Mouse (Mus musculus) midbrain, embryonic 12.5 days (tissue): ENCODE measurements around the gene Fam71e2. TPM values are rescaled to one million over a fixed set of nuclear protein-coding genes. Genes with fewer than 3 reads are reported as not detected.

Experiments
- ATAC-seq: fragments of 200-750 bp; cut with Nextera tagmentation; 2 replicates; pipeline ENCODE4 v1.8.0; 2017; ENCODE audit warnings: low read depth, moderate TSS enrichment, moderate library complexity; ENCODE audit not compliant: low FRiP score
- H3K27ac ChIP-seq: fragments of 300-500 bp; sonication (generic); replicated peaks from 2 replicates; pipeline ENCODE4 v1.5.1; 2016; ENCODE audit warnings: mild to moderate bottlenecking
- H3K27me3 ChIP-seq: fragments of 300-500 bp; sonication (generic); 2 replicates; pipeline ENCODE4 v1.6.1; 2016; ENCODE audit warnings: mild to moderate bottlenecking
- H3K36me3 ChIP-seq: fragments of 300-500 bp; sonication (generic); 2 replicates; pipeline ENCODE4 v1.6.1; 2016
- H3K4me1 ChIP-seq: fragments of 300-500 bp; sonication (generic); 2 replicates; pipeline ENCODE4 v1.6.1; 2016
- H3K4me2 ChIP-seq: fragments of 300-500 bp; sonication (generic); replicated peaks from 2 replicates; pipeline ENCODE4 v1.6.1; 2016; ENCODE audit warnings: mild to moderate bottlenecking, moderate library complexity
- H3K4me3 ChIP-seq: fragments of 300-500 bp; sonication (generic); 2 replicates; pipeline ENCODE4 v1.5.1; 2016; ENCODE audit warnings: mild to moderate bottlenecking
- H3K9ac ChIP-seq: fragments of 300-500 bp; sonication (generic); replicated peaks from 2 replicates; pipeline ENCODE4 v1.6.1; 2016; ENCODE audit warnings: mild to moderate bottlenecking, moderate library complexity
- H3K9me3 ChIP-seq: fragments of 300-500 bp; sonication (generic); 2 replicates; pipeline ENCODE4 v1.6.1; 2016; ENCODE audit warnings: mild to moderate bottlenecking
- WGBS: fragments of 180-500 bp; shearing (Covaris S2); methylation state at CpG from one replicate; pipeline ENCODE4 v1.1.7; 2016; 5-methylcytosine and 5-hydroxymethylcytosine counted together
- polyA plus RNA-seq: library from polyadenylated mRNA; unstranded; fragments of >200 nt; fragmentation: Nextera tagmentation; extraction: Ambion mirVana; gene quantifications from 2 replicates; pipeline ENCODE4 v1.2.1, GENCODE M21; 2016

The Fam71e2 gene
- polyA plus RNA-seq, 1 experiment from 2014 or later = not detected

GRCm38 (mm10) chr7:4725169-4725568 lies 45.9 kb downstream of the Fam71e2 start, which contains the start of gene Tmem150b:
Tmem150b (minus strand) TSS chr7:4725249.
- no peak for ATAC-seq
- H3K9ac ChIP-seq = no peak within 1 kb of the TSS
- H3K4me3 ChIP-seq = no peak within 1 kb of the TSS
- 91% methylated on average over 7 of the region's 7 CpGs for WGBS
- no peaks in the 10 kb centered on the region for H3K4me1 ChIP-seq
- no peaks in the 10 kb centered on the region for H3K9me3 ChIP-seq
- no peak within 1 kb of the TSS for H3K27ac ChIP-seq
- H3K36me3 ChIP-seq = no peaks in the 10 kb centered on the region
- H3K27me3 ChIP-seq = no peaks in the 10 kb centered on the region
- no peak within 1 kb of the TSS for H3K4me2 ChIP-seq

DNA sequence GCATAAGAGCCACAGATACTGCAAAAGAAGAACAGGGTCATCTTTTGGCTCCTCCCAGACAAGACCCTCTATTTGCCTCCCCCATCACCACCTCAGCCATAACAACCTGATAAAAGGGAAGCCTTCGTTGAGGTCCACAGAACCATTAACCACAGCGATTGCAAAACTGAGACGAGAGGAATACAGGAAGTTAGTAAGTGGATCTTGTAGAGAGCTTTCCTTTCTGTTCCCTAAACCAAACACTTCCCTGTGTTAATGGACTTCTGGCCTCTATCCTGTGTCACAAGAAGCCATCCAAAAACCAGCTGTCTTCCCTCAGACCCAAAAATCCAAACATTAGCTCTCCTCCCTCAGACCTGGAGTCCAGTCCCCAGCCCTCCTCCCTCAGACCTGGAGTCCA lies 46.7 kb downstream of the Fam71e2 start:
- Histone ChIP-seq H3K27ac (no peak overlapping the region), H3K9ac (no peak overlapping the region), H3K9me3 (no peaks in the 10 kb centered on the region), H3K4me1 (no peaks in the 10 kb centered on the region), H3K36me3 (no peaks in the 10 kb centered on the region), H3K27me3 (no peaks in the 10 kb centered on the region), H3K4me3 (no peak overlapping the region), H3K4me2 (no peak overlapping the region)
- 87% methylated on average over 3 of the region's 3 CpGs for WGBS
- no peak for ATAC-seq

- no peak overlapping the region for H3K27ac ChIP-seq
- no peaks in the 10 kb centered on the region for H3K27me3 ChIP-seq
- peak overlapping the region; percentile 29 for H3K4me3 ChIP-seq
- peak; percentile 34; the same call in 1 of the 2 replicates for ATAC-seq
- no peaks in the 10 kb centered on the region for H3K9me3 ChIP-seq
- 39% methylated on average over 12 of the region's 12 CpGs for WGBS
- H3K4me2 ChIP-seq = peak overlapping the region; percentile 51
- no peaks in the 10 kb centered on the region for H3K36me3 ChIP-seq
- H3K4me1 ChIP-seq = no peaks in the 10 kb centered on the region
- H3K9ac ChIP-seq = no peak overlapping the region; the same call in 1 of the 2 replicates
These were observed 47.6 kb downstream of the Fam71e2 start for GRCm38 (mm10) chr7:4723508-4723907.

GRCm38 (mm10) chr7:4719276-4719675 lies 51.8 kb downstream of the Fam71e2 start:
- Histone ChIP-seq H3K27me3 (no peaks in the 10 kb centered on the region), H3K36me3 (peaks cover 35% of the 10 kb centered on the region), H3K4me2 (no peak overlapping the region), H3K27ac (no peak overlapping the region), H3K9ac (no peak overlapping the region), H3K4me1 (no peaks in the 10 kb centered on the region), H3K4me3 (no peak overlapping the region), H3K9me3 (no peaks in the 10 kb centered on the region)
- ATAC-seq = no peak
- 92% methylated on average over 3 of the region's 3 CpGs for WGBS

GRCm38 (mm10) chr7:4716955-4717354 lies 54.1 kb downstream of the Fam71e2 start:
- 71% methylated on average over 6 of the region's 6 CpGs for WGBS
- H3K9ac ChIP-seq = no peak overlapping the region
- ATAC-seq = no peak
- H3K4me3 ChIP-seq = no peak overlapping the region
- no peaks in the 10 kb centered on the region for H3K4me1 ChIP-seq
- H3K27me3 ChIP-seq = no peaks in the 10 kb centered on the region
- H3K4me2 ChIP-seq = no peak overlapping the region
- H3K36me3 ChIP-seq = peaks cover 59% of the 10 kb centered on the region
- no peak overlapping the region for H3K27ac ChIP-seq
- no peaks in the 10 kb centered on the region for H3K9me3 ChIP-seq

DNA sequence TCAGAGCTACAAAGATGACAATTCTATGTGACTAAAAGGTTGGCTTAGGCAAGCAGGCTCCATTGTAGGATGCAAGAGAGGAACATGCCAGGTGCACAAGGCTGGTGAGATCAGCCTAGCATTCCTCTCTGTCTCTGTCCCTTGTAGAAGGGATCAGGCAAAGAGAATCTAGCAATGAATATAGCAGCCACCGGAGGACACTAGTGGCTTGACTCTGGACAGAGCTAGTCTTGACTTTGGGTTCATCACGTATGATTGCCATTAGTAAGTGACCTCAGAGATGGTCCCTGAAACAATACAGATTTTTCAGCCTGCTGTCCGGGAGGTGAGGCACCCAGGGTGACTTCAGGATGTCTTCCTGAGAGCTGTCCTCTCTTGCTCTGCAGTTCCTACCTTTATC lies 58.5 kb downstream of the Fam71e2 start:
- Histone ChIP-seq H3K4me1 (no peaks in the 10 kb centered on the region), H3K4me3 (no peak overlapping the region), H3K27me3 (no peaks in the 10 kb centered on the region), H3K9ac (no peak overlapping the region), H3K36me3 (peaks cover 98% of the 10 kb centered on the region), H3K9me3 (no peaks in the 10 kb centered on the region), H3K4me2 (no peak overlapping the region), H3K27ac (no peak overlapping the region)
- 77% methylated on average over 3 of the region's 3 CpGs for WGBS
- no peak for ATAC-seq

DNA sequence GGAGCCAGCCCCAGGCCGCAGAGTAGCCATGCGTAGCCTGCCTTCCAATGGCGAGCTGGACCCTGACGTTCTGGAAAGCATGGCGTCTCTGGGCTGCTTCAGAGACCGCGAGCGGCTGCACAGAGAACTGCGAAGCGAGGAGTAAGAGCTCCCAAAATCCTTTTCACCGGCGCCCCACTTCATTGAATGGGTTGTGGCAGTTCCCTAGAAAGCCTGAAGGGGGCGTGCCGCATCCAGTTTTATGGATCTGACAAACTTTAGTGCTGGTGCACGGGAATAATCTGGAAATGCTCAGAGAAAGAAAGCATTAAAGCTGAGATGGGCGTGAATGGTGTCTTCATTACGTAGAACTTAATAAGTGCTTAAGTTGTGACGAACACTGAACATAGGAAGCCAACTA lies 66.0 kb downstream of the Fam71e2 start:
- Histone ChIP-seq H3K4me2 (no peak overlapping the region), H3K36me3 (peaks cover 94% of the 10 kb centered on the region), H3K27ac (no peak overlapping the region), H3K4me3 (no peak overlapping the region), H3K9me3 (no peaks in the 10 kb centered on the region), H3K9ac (no peak overlapping the region), H3K4me1 (peaks cover 10% of the 10 kb centered on the region), H3K27me3 (no peaks in the 10 kb centered on the region)
- WGBS = 33% methylated on average over 18 of the region's 18 CpGs
- no peak for ATAC-seq

Other genes starting within 250 kb of the Fam71e2 start
- 1.9 and 3.3 TPM in 2 replicates for gene Tnni3, start 247.1 kb downstream of the Fam71e2 start, polyA plus RNA-seq
- 1.9 and 2.1 TPM in 2 replicates for gene Dnaaf3, start 238.8 kb downstream of the Fam71e2 start, polyA plus RNA-seq
- gene Syt5, start 223.8 kb downstream of the Fam71e2 start, polyA plus RNA-seq = 30.9 and 33.8 TPM in 2 replicates
- 0.10 and 0.14 TPM in 2 replicates for gene Ptprh, start 167.3 kb downstream of the Fam71e2 start, polyA plus RNA-seq
- gene Tmem86b, start 139.9 kb downstream of the Fam71e2 start, polyA plus RNA-seq = 2.8 TPM in 2 replicates
- 13.8 and 13.9 TPM in 2 replicates for gene Ppp6r1, start 112.3 kb downstream of the Fam71e2 start, polyA plus RNA-seq
- 111 and 113 TPM in 2 replicates for gene Hspbp1, start 86.2 kb downstream of the Fam71e2 start, polyA plus RNA-seq
- gene Brsk1, start 80.7 kb downstream of the Fam71e2 start, polyA plus RNA-seq = 5.4 and 5.7 TPM in 2 replicates
- 0.18 and 0.20 TPM in 2 replicates for gene Tmem150b, start 46.1 kb downstream of the Fam71e2 start, polyA plus RNA-seq
- gene Kmt5c, start 31.2 kb downstream of the Fam71e2 start, polyA plus RNA-seq = 89.3 and 91.6 TPM in 2 replicates
- 33.7 and 45.8 TPM in 2 replicates for gene Cox6b2, start 18.2 kb downstream of the Fam71e2 start, polyA plus RNA-seq
- 0.36 and 0.38 TPM in 2 replicates for gene Il11, start 11.6 kb upstream of the Fam71e2 start, polyA plus RNA-seq
- not detected in 2 replicates for gene Tmem190, start 11.6 kb upstream of the Fam71e2 start, polyA plus RNA-seq
- 2.5 TPM in 2 replicates for gene Tmem238, start 18.4 kb upstream of the Fam71e2 start, polyA plus RNA-seq
- 300 and 313 TPM in 2 replicates for gene Rpl28, start 21.6 kb upstream of the Fam71e2 start, polyA plus RNA-seq
- gene Ube2s, start 41.3 kb upstream of the Fam71e2 start, polyA plus RNA-seq = 384 TPM in 2 replicates
- gene Shisa7, start 73.4 kb upstream of the Fam71e2 start, polyA plus RNA-seq = 3.3 and 4.7 TPM in 2 replicates
- 4.6 and 5.1 TPM in 2 replicates for gene Isoc2b, start 99.0 kb upstream of the Fam71e2 start, polyA plus RNA-seq
- gene Isoc2a, start 105.9 kb upstream of the Fam71e2 start, polyA plus RNA-seq = 0.68 and 0.80 TPM in 2 replicates
- gene Gm36210, start 135.2 kb upstream of the Fam71e2 start, polyA plus RNA-seq = not detected in 2 replicates
- 4.7 and 4.9 TPM in 2 replicates for gene Zfp628, start 143.9 kb upstream of the Fam71e2 start, polyA plus RNA-seq
- gene Nat14, start 150.7 kb upstream of the Fam71e2 start, polyA plus RNA-seq = 15.1 and 16.6 TPM in 2 replicates
- gene Ssc5d, start 154.5 kb upstream of the Fam71e2 start, polyA plus RNA-seq = 1.6 and 2.0 TPM in 2 replicates
- 0.18 TPM in 1 of 2 replicates, not detected in the other for gene Sbk2, start 193.1 kb upstream of the Fam71e2 start, polyA plus RNA-seq
- gene Sbk3, start 199.9 kb upstream of the Fam71e2 start, polyA plus RNA-seq = 0.14 TPM in 1 of 2 replicates, not detected in the other
- 60.9 and 68.8 TPM in 2 replicates for gene Zfp579, start 224.9 kb upstream of the Fam71e2 start, polyA plus RNA-seq
- 7.5 and 9.3 TPM in 2 replicates for gene Zfp524, start 243.1 kb upstream of the Fam71e2 start, polyA plus RNA-seq
- 69.0 and 73.4 TPM in 2 replicates for gene Fiz1, start 243.4 kb upstream of the Fam71e2 start, polyA plus RNA-seq
- 0.25 TPM in 1 of 2 replicates, not detected in the other for gene Gm44973, start 244.2 kb upstream of the Fam71e2 start, polyA plus RNA-seq
- 7.6 and 7.9 TPM in 2 replicates for gene Zfp865, start 249.1 kb upstream of the Fam71e2 start, polyA plus RNA-seq
- 11.1 and 15.6 TPM in 2 replicates for gene Ccdc106, start 249.3 kb upstream of the Fam71e2 start, polyA plus RNA-seq